Mouse (Mus musculus) frontal cortex, adult 2 months (tissue): ENCODE measurements around the gene Ydjc. TPM values are rescaled to one million over a fixed set of nuclear protein-coding genes. Genes with fewer than 3 reads are reported as not detected.
"Not testable (repeated sequence)": the region's sequence is repeated elsewhere in the genome, so short reads cannot be mapped to it uniquely, and the experiment has no call there.

Experiments
- DNase-seq, 2 experiments: peaks; one replicate each; pipeline ENCODE4 v3.0.0; 2022; ENCODE audit warnings: low spot score in 1 of 2; ENCODE audit errors: extremely low spot score in 1 of 2
- polyA plus RNA-seq: library from polyadenylated mRNA; depleted of rRNA; stranded (reverse); fragments of >200 nt; gene quantifications from 2 replicates; pipeline ENCODE4 v1.2.3, GENCODE M21; 2012

Gene Ydjc
- polyA plus RNA-seq, 1 experiment: 29.9 TPM

GRCm38 (mm10) chr16:17150520-17151258 is 6.3 kb downstream of the Ydjc start:
- DNase-seq: no peak

- no peak for DNase-seq
Observed at GRCm38 (mm10) chr16:17151874-17152273, 7.5 kb downstream of the Ydjc start.

- no peak for DNase-seq
Observed at GRCm38 (mm10) chr16:17154346-17154745, 9.9 kb downstream of the Ydjc start.

- DNase-seq: not testable (repeated sequence)
Observed at GRCm38 (mm10) chr16:17165478-17165877, 21.1 kb downstream of the Ydjc start.

- DNase-seq: no peak
Observed at GRCm38 (mm10) chr16:17167179-17167578, 22.8 kb downstream of the Ydjc start.

- DNase-seq: no peak
Observed at GRCm38 (mm10) chr16:17168049-17168448, 23.6 kb downstream of the Ydjc start.

GRCm38 (mm10) chr16:17175765-17176164 is 31.3 kb downstream of the Ydjc start:
- no peak for DNase-seq

- no peak for DNase-seq
Observed at GRCm38 (mm10) chr16:17177623-17178170, 33.3 kb downstream of the Ydjc start.

GRCm38 (mm10) chr16:17179706-17180105 is 35.3 kb downstream of the Ydjc start:
- no peak for DNase-seq

- no peak for DNase-seq
Observed at GRCm38 (mm10) chr16:17181382-17181781, 37.0 kb downstream of the Ydjc start.

- no peak for DNase-seq
Observed at GRCm38 (mm10) chr16:17182136-17182535, 37.7 kb downstream of the Ydjc start.

GRCm38 (mm10) chr16:17183003-17183402 is 38.6 kb downstream of the Ydjc start:
- DNase-seq: no peak

GRCm38 (mm10) chr16:17185475-17185874 is 41.1 kb downstream of the Ydjc start:
- no peak for DNase-seq

- DNase-seq: no peak
Observed at GRCm38 (mm10) chr16:17193823-17194222, 49.4 kb downstream of the Ydjc start.

- peak in 1 of 2 experiments; percentile 13 for DNase-seq
Observed at GRCm38 (mm10) chr16:17200121-17200952, 55.9 kb downstream of the Ydjc start.

- DNase-seq: peak; percentile 58 to 91
Observed at GRCm38 (mm10) chr16:17200953-17201707, 56.7 kb downstream of the Ydjc start.

GRCm38 (mm10) chr16:17201977-17202376 is 57.6 kb downstream of the Ydjc start:
- DNase-seq: peak in 1 of 2 experiments; percentile 28

- no peak for DNase-seq
Observed at GRCm38 (mm10) chr16:17202549-17202948, 58.1 kb downstream of the Ydjc start, which contains the start of gene Ube2l3. Gene Ube2l3 (minus strand): TSS chr16:17202649.

GRCm38 (mm10) chr16:17204990-17205389 is 60.6 kb downstream of the Ydjc start:
- peak in 1 of 2 experiments; percentile 29 for DNase-seq
